Mouse (Mus musculus) right cerebral cortex, adult 18-20 months (tissue): ENCODE results near the gene Col11a2.
"Not testable (repeated sequence)": the region's sequence is repeated elsewhere in the genome, so short reads cannot be mapped to it uniquely, and the experiment has no call there.

Experiments
- DNase-seq: peaks from one replicate; pipeline ENCODE4 v3.0.0; 2022; ENCODE audit warnings: mixed read lengths

Gene Col11a2

DNA sequence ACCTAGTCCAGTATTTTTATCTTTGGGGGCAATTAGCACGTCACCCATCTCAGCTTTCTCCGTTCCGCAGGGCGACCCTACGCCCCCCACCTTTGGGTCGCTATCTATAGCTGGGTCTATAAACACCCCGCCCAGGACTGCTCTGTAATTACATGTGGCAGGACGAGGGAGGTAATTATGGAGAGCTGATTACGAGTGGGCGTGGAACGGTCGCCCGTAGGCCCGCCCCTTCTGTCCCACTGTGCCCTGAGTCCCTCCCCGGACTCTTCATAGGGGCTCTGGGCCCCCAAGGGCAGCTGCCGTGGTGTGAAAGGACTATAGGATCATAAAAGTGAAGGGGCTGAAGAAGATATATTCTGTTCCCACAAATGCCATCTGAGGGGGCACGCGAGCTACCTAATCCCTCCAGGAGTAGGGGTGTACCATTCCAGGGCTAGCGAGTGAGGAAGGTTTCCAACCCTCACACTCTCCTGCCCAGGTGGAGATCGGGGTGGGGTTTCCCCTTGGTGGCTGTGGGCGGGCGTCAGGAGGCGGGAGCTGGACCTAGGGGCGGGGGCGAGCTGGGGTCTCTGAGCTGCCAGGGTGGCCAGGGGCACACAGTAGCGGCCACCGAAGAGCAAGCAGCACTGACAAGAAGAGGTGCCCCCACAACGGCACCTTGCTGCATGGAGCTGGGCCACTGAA lies at the start of gene Col11a2:
TSS of gene Col11a2 (plus strand) at position 560 of the 684 bp plus-strand sequence.
- no peak for DNase-seq

DNA sequence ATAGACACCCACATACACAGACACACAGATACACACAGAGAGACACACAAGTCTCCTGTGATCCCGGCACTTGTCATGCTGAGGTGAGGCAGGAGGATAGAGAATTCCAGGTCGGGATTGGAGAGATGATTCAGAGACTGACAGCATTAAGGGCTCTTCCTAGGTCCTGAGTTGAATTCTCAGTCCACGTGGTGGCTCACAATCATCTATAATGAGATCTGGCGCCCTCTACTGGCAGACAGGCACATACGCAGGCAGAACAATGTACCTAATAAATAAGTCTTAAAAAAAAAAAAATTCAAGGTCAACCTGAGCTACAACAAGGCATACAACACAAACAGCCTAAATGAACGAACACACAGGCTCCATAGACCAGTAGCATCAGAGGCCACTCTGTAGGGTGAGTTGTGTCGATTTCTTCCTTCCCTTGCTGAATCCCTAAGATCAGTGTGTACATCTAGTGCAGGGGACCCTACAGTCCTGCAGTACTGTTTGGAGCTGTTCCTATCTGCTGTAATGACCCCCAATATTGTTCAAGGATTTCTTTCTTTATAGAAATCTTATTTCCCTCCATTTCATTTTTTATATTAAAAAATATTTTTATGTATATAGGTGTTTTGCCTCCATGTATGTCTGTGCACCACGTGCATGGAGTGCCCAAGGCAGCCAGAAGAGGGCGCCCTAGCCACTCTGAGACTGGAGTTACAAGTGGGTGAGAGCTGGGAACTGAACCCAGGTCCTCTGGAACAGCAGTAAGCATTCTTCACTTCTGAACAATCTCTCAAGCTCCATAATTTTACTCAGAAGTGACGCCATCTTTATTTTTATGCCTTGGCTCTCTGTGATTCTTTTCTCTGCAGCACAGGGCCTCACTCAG lies 47.2 kb upstream of the Col11a2 start:
- DNase-seq: peak; percentile 39

- DNase-seq: no peak
Observed at GRCm38 (mm10) chr17:33994959-33995358, 44.3 kb upstream of the Col11a2 start.

- DNase-seq: no peak
Observed at GRCm38 (mm10) chr17:33995651-33996050, 43.6 kb upstream of the Col11a2 start.

DNA sequence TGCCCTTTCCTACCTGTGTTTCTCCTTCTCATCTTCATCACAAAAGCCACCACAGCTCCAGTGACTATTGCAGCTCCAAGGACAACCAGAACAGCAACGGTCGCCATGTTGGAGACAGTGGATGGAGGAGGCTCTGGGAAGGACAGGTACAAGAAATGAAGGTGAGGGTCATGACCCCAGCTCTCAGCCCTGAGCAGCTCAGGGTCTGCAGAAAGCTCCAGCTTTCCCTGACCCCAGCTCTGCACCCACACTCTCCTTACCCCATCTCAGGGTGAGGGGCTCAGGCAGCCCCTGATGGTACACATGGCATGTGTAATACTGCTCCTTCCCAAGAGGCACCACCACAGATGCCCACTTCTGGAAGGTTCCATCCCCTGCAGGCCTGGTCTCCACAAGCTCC lies 42.2 kb upstream of the Col11a2 start:
- DNase-seq: not testable (repeated sequence)

DNA sequence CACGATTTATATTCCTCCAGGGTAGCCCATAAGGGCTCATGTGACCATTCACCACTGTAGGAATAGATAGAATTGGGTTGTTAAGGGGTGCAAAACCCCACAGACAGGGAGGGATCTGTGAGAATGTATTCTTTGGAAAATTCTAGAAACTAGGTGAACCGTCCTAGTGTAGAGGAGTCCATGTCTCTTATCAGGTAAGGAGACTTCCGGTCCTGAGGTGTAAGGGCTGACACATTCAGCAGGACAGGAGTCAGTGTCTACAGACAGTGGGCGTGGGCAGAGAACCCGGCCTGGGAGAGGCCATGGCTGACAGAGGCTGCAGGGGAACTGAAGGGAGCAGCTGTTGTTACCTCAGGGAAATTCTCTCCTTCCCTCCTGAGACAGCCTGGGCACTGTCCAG lies 40.5 kb upstream of the Col11a2 start:
- DNase-seq: not testable (repeated sequence)

DNA sequence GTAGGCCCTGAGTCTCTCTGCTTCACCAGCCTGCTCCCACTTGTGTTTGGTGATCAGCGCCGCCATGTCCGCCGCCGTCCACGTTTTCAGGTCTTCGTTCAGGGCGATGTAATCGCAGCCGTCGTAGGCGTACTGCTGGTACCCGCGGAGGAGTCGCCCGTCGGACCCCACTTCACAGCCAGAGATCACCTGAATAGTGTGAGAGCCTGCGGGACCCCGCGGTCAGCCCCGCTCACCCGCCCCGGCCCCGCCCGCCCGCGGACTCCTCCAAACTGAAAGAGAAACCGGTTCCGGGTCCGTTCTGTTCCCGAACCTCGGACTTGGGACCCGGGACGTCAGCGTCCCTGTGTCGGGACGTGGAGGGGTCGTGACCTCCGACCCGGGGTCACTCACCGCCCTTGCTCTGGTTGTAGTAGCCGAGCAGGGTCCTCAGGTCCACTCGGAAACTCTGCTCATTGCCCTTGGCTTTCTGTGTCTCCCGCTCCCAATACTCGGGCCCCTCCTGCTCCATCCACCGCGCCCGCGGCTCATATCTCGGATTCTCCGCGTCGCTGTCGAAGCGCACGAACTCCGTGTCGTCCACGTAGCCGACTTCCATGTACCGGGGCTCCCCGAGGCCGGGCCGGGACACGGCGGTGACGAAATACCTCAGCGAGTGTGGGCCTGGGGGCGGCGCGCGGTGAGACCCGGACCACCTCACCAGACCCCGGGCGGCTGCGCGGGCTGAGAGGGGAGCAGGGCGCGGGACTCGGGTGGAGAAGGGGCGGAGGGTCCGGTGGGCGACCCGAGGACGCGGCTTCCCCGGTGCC lies 39.7 kb upstream of the Col11a2 start:
- DNase-seq: no peak

GRCm38 (mm10) chr17:34000150-34000537 lies 39.1 kb upstream of the Col11a2 start, which contains the start of gene H2-K1:
Gene H2-K1 (minus strand): TSS chr17:34000347.
- peak; percentile 77 for DNase-seq

DNA sequence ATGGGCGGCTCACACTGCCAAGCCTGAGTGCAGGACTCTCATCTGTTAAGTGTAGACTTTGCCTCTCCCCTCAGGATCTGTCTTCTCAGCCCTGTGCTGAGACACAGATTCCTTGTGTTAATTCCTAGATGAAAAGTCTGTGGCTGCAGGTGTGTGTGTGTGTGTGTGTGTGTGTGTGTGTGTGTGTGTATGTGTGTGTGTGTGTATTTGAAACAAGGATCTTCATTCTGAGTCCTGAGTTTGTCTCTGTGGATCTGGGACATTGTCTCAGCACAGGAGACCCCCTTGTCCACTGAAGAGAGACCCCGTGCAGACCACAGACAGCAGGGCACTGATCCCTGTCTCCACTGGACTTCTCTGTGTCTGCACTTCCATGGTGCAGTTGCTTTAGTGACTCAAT lies 38.4 kb upstream of the Col11a2 start:
- DNase-seq: not testable (repeated sequence)

DNA sequence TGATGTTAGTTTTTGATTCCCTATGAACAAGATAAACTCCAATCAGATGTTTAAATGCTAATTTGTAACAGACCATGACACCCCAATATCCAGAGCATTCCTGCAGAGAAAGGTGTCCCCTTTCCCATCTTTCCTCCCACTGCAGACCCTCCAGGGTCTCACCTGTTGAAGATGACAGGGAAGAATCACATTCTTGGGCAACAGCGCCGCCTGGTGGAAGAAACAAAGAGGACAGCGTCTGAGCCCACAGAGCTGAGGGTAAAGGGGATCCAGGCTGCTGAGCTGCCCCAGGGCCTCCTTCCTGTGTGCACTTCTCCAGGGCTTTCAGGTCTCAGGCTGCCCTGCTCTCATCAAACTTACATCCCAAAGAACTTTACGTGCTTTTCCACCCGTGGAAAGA lies 35.8 kb upstream of the Col11a2 start:
- no peak for DNase-seq

DNA sequence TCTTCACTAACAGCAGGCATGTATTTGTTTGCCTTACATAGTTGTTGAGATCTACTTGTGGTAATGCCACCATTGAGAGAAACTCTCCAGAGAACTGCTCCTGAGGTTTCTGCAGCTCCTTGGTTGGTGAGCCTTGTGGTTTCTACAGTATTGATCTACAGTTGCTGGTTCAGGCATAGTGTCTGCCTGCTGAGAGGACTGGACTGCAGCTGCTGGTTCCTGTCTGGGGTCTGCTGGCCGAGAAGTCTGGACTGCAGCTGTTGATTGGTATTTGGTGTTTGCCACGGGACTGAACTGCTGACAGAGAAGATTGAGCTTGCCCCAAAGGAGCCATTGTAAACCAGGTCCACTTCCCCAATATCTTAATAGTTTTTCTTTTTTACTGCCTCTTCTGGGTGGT lies 32.7 kb upstream of the Col11a2 start:
- no peak for DNase-seq

DNA sequence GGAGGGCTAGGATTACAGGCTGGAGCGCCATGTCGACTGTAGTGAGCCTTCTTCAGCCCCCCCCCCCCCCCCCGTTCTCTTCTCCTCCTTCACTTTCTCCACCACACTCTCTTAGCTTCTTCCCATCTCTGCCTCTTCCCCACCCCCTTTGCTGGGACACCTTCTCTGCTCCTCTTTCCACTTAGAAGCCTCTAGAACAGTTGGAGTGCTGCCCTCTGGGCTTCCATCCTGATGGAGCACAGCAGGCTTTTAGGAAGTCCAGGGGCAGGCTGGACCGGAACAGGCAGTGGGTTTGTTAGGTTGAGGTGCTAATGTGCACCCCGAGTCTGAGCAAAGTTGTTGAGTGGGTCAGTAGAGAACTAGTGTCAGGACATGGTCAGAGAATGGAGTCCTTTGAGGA lies 29.1 kb upstream of the Col11a2 start:
- no peak for DNase-seq

DNA sequence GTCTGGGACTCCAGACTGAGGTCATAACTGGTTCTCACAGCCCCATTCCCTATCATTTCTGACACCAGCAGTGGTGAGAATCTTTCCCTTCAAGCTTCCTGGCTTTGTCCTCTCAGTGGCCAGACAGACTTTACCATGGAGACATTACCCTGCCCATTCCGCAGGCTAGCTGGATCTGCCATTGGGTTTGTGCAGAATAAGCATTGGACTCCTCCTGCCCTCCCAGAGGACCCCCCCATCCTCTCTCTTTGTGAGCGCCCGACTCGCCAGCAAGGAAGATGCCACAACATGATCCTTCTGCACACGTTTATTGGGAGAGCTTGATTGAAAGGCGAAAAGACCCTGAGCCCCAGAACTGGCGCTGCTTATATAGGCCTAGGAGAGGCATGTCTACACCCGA lies 25.8 kb upstream of the Col11a2 start:
- DNase-seq: no peak

GRCm38 (mm10) chr17:34021539-34022413 lies 17.5 kb upstream of the Col11a2 start:
- no peak for DNase-seq

- no peak for DNase-seq
Observed at GRCm38 (mm10) chr17:34022414-34022783, 16.8 kb upstream of the Col11a2 start.

GRCm38 (mm10) chr17:34022987-34023386 lies 16.2 kb upstream of the Col11a2 start:
- DNase-seq: no peak

DNA sequence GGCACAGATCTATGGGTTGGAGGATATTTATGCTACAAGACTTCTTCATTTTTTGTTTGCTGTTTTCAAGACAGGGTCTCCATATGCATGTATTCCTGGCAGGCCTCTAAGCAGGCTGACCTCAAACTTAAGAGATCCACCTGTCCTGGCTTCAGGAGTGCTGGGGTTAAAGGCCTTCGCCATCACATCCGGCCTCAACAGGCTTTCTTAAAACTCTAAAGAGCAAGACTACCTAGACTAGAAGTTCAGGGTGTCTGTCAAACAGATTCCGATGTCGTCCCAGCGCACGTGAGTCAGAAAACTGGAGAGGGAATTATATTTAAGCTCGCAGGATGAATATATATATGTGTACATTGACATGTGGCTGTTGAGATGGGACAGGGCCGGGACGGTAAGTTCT lies 15.6 kb upstream of the Col11a2 start:
- no peak for DNase-seq

- peak; percentile 90 for DNase-seq
Observed at GRCm38 (mm10) chr17:34024317-34024821, 14.9 kb upstream of the Col11a2 start, which contains the start of gene Ring1. Gene Ring1 (minus strand): TSS chr17:34024680.

GRCm38 (mm10) chr17:34024861-34025755 lies 14.1 kb upstream of the Col11a2 start:
- DNase-seq: no peak

DNA sequence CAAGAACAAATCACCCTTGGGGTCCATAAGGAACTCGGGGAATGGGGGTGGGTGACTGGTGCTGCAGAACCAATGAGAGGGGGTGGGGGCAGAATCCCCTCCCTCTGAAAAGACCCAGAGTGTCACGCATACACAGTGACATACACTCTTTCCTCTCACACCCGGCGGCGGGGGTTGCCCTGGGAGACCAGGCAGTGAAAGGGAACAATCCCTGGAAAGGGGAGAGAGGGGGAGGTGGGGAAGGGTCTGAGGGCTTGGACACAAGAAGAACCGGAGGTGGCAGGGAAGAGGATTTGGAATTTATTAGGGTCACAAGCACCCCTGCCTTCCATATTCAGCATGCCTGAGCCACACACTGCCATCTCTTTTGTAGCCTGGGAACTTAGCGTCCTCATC lies 13.5 kb upstream of the Col11a2 start:
- no peak for DNase-seq

DNA sequence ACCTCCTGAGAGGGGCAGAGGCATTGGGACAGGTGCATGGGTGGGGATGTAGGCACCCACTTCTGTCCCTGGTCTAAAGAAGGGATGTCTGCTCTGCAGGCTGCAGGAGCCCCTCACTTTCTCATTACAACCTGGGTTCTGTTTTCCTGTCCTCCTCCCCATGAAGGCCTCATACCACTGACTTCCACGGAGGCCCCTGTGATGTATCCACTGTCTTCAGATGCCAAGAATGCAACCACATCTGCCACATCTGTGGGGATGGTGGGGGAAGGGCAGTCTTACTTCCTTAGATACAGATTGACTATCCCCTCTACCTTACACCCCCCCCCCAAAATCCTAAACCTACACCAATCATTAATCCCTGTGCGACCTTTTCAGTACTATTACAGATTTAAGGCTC lies 13.0 kb upstream of the Col11a2 start:
- no peak for DNase-seq
